Mouse (Mus musculus): ENCODE data around the gene Pigk.

The Pigk gene

GRCm38 (mm10) chr3:152855006-152855614 is 141.2 kb downstream of the Pigk start:
- no peak for DNase-seq

DNA sequence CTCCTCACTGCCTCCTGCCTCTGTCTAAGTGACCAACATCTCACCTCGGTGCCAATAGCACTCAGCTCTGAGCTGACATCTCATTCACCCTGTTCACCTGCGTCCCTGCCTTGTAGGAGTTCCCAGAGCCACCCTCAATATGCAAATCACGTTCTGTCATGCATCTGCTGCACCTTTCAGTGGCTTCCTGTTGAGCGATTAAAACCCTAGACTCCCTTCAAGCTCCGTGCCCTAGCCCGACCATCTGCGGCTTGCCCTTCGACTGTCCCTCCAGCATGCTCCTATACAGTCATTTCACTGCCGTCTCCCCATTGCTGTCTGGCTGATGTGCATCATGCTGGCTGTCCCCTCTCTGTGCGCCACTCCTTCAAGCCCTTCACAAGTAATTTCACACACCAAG is 142.2 kb downstream of the Pigk start:
- DNase-seq: no peak

DNA sequence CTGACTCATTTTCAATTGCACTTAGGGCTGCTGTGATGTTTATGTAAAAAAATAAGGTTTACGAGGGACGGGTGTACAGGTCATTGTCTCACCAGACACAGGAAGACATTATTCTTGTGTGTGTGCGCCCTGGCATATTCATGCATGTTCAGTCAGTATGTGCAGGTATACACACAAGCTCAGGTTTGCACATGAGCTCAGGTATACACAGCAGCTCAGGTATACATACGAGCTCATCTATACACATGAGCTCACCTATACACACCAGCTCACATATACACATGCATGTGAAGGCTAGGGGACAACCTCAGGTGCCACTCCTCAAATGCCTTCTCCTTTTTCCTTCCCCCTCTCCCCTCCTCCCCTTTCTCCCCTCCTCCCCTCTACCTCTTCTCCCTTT is 147.6 kb downstream of the Pigk start:
- no peak for DNase-seq

DNA sequence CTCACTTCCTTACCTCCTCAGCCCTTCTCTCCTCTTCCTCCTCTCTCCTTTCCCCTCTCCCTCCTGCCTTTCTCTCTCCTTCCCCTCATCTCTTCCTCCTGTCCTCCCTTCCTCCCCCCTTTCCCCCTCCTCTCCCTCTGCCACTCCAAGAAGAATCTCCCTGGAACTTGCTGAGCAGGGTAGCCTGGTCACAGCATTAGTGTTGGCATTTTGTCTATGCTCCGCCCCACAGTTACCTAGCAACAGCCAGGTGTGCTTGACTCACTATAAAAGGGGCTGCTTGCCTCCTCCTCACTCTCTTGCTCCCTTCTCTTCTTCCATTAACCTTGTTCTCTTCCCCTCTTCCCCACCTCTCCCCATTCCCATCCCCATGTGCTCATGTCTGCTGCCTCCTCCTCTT is 148.1 kb downstream of the Pigk start:
- no peak for DNase-seq

GRCm38 (mm10) chr3:152866035-152866965 is 152.4 kb downstream of the Pigk start:
- no peak for DNase-seq

- DNase-seq: no peak
These were observed 154.0 kb downstream of the Pigk start for GRCm38 (mm10) chr3:152867654-152868525.

DNA sequence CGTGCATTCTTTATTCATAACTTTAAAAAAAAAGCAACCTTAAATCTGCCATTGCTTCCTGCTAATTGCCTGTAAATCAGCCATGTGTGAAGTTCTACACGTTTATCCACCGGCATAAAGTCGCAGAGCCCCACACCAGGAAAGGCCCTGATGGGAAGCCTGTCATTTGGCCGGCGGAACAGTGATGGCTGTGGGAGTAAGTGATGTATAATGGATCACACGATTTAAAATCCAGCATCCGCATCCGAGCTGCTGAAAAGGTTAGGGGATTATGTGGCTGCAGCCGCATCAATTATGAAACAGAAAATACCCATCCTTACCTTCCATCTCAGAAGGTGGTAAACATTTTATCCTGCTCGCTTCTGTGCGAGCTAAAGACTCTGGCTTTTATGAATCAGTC is 158.2 kb downstream of the Pigk start:
- DNase-seq: no peak

DNA sequence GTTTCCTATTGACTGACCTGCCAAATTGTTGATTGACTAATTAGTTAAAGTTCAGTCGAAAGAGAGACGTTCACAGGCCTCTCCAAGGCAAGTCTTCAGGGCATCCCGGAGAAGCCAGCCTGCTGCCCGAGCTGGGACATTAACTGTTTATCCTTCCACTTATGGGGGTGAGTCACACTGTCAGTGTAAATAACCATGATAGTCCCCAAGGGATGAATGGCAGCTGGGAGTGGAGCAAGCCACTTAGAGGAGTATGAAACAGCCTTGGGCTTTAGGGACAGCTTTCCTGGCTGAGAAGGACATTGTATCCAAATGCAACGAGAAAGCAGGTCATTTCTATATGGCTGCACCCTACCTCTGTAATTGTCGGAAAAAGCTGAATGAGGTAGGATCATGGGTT is 158.7 kb downstream of the Pigk start:
- DNase-seq: no peak

DNA sequence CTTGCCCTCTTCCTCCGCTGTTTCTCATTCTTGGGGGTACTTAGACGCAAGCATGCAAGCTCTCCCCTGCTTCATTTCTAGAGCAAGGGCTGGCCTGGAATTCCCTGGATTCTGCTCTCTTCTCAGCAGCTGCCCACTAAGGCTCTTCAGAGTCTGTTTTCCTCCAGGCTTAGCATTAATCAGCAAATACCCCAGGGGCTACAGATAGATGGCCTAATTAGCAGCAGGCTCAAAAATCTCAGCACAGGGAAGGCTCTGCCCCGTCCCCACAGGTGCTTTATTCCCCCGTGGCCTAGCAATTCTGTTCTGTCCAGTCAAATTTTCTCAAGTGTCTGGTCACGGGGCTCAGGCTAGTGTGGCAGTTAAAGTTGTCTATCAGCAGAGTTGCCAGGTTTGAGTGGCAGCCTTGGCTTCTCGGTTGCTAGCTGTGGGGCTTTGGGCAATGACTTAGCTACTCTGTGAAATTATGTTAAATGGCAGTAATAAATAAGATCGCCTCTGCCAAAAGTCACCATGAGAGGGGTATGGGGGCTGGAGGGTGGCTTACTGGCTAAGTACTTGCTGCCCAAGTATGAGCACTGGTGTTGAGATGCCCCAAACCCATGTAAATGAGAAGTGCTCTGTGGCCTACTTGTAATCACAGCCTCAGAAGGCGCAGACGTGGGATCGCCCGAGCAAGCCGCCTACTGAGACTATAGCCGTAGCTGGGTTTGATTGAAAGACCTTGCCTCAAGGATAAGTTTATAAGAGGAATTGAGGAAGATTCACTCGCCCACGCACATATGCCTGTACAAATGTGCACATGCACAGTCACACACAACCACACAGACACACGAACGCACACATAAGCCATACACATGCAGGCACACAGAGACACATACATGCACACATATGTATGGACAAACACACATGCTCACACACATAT is 160.8 kb downstream of the Pigk start:
- no peak for DNase-seq

DNA sequence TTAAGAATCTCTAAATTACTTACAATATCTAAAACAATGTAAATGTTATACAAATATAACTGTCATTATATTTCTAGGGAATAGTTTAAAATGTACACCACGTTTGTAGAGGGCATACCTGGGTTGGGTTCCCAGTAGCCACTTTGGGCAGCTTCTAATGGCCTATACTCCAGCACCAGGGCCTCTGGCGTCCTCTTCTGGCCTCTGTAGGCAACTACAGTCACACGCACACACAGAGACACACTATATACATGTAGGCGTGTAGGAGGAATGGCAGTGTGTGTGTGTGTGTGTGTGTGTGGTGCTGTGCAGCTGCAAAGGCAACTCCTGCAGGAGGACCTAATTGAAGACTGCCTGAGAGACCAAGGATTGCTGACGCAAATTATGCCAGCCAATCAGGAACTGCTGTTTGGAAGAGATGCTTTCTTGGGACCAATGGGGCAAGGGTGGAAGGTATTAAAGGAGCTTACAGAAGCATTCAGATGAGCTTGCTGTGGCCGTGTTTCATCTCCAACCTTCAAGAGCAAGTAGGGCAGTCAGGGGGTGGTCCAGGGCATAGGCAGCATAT is 161.9 kb downstream of the Pigk start:
- no peak for DNase-seq

GRCm38 (mm10) chr3:152880121-152880835 is 166.4 kb downstream of the Pigk start:
- no peak for DNase-seq

- DNase-seq: no peak
These were observed 167.8 kb downstream of the Pigk start for GRCm38 (mm10) chr3:152881706-152882105.

- DNase-seq: no peak
These were observed 169.7 kb downstream of the Pigk start for GRCm38 (mm10) chr3:152883556-152883955.

DNA sequence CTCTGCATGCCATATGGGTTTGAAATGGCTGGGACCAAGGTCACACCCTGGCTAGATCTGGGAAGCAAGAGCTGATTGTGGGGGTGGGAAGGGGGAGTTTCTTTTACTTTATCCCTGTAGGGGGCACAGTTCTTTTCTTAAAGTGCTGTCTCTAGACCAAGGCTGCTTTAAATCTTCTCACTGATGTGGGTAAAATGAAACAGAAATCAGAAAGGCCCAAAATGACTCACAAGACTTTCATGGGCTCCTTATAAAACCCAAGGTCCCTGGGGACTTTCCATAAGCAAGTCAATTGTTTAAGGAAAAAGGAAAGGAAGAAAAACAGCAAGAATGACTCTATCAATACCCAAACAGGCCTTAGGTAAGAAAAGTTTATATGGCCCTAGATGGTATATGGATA is 172.8 kb downstream of the Pigk start:
- no peak for DNase-seq

DNA sequence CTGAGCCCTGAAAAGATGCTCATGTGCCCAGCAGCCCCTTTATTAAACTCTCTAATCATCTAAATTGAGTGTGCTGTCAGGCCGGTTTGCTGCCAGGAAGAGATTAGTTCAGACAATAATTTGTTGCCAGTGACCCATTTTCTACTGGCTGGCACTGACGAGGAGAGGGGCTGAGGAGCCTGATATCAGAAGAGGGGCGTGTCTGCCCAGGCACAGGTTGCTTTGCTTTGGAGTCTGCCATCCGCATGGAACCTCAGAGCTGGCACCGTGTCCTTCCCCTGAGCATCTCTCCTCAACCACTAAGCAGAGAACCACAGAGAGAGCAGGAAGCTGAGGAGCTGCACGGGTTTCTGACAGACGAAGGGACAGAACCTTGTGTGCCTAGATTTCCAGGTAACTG is 174.2 kb downstream of the Pigk start:
- no peak for DNase-seq

GRCm38 (mm10) chr3:152894935-152895334 is 181.0 kb downstream of the Pigk start:
- DNase-seq: no peak

DNA sequence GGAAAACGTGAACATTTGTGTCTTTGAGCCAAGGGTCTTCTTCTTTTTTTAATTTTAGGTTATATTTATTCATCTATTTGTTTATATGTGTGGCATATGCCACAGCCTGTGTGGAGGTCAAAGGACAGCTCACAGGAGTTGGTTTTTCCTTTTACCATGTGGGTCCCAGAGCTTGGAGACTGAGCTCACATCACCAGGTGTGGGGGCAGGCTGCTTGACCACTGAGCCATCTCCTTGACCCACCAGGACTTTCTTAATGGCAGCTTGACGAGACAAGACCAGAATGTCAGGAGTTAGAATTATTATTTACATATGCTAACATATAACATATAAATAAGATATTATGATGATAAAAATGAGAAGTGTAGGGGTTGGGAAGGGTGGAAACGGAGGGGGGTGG is 182.2 kb downstream of the Pigk start:
- DNase-seq: no peak

- no peak for DNase-seq
These were observed 183.3 kb downstream of the Pigk start for GRCm38 (mm10) chr3:152897196-152897595.

GRCm38 (mm10) chr3:152898906-152899305 is 185.0 kb downstream of the Pigk start:
- no peak for DNase-seq

DNA sequence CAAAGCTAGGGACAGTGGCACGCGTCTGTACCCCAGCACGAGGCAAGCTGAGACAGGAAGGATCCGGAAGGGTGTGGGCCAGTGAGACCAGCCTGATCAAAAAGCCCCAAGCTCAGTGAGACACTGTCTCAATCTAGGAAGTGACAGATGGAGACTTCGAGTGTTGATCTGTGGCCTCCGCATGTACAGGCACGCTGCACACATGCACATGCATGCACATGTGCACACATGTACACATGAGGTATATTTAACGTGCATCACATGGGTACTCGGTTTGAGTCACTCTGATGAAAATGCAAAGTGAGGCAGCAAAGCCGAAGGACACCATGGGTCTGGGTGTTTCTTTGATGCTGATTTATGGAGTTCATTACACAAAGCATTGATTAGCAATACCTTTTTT is 191.1 kb downstream of the Pigk start:
- DNase-seq: no peak

GRCm38 (mm10) chr3:152905800-152906199 is 191.9 kb downstream of the Pigk start:
- no peak for DNase-seq

Data from right cerebral cortex, postnatal 4 days (tissue).